Mouse (Mus musculus): ENCODE data around the gene Eln. TPM values are rescaled to one million over a fixed set of nuclear protein-coding genes. Genes with fewer than 3 reads are reported as not detected.
A peak's percentile ranks its signal among the peaks of the same experiment; 100 is the strongest.

The Eln gene
- polyA plus RNA-seq, 1 experiment from 2014 or later, result 92.2 TPM

DNA sequence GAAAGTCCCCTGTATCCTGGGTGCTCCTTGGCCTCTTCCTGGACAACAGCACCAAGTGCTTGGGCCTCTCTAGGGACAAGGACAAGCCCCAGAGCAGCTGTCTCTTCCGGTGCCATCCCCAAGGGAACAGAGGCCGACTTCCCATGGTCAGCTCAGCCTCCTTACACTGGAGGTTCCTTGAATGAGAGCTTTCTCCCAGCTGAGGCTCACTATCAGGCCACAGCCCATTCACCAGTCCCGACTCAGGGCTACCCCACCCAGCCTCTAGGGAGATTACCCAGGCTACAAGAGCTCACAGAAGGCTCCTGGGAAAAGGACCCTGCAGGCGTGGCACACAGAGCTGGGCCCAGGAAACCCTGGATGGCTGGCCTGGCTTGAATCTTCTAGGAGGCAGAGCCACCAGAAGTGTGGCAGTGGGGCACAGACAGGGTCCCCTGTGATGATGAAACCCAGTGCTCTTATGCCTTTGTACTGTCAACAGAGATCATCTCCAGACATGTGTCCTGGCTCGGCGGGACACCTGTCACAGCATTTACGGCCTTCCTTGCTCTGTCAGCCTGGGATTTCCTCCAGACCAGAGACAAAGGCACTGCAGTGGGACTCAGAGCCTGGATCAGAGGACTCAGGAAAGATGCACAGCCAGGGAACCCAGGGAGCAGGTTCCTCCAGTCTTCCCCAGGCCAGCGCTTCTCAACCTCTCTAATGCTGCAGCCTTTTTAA is 68.1 kb downstream of the Eln start:
- Histone ChIP-seq H3K9me3 (no peaks in the 10 kb centered on the region), H3K4me1 (peaks cover 40% of the 10 kb centered on the region), H3K27ac (peak overlapping the region; percentile 26; the same call in 1 of the 2 replicates), H3K36me3 (no peaks in the 10 kb centered on the region), H3K9ac (no peak overlapping the region), H3K4me2 (no peak overlapping the region), H3K27me3 (replicated peaks) (no peaks in the 10 kb centered on the region), H3K4me3 (replicated peaks) (no peak overlapping the region)
- 61% methylated on average over 8 of the region's 8 CpGs for WGBS
- ATAC-seq (ENCODE audit: insufficient read depth, low FRiP score, low read depth), result 0 out of 2 replicates have a peak, but pooled peaks have one; percentile 28

GRCm38 (mm10) chr5:134678031-134678430 is 69.1 kb downstream of the Eln start:
- no peak overlapping the region for H3K4me3 ChIP-seq (replicated peaks)
- no peak overlapping the region for H3K9ac ChIP-seq
- H3K4me1 ChIP-seq, result peaks cover 40% of the 10 kb centered on the region
- ATAC-seq (ENCODE audit: insufficient read depth, low FRiP score, low read depth), result no peak
- H3K4me2 ChIP-seq, result no peak overlapping the region
- H3K36me3 ChIP-seq, result no peaks in the 10 kb centered on the region
- no peaks in the 10 kb centered on the region for H3K9me3 ChIP-seq
- 74% methylated on average over 3 of the region's 3 CpGs for WGBS
- no peak overlapping the region for H3K27ac ChIP-seq
- H3K27me3 ChIP-seq (replicated peaks), result no peaks in the 10 kb centered on the region

GRCm38 (mm10) chr5:134677491-134677890 is 69.6 kb downstream of the Eln start:
- Histone ChIP-seq H3K4me2 (0 out of 2 replicates have a peak overlapping the region, but pooled peaks have one; percentile 53), H3K9me3 (no peaks in the 10 kb centered on the region), H3K27ac (peak overlapping the region; percentile 74; the same call in 1 of the 2 replicates), H3K4me1 (peaks cover 40% of the 10 kb centered on the region), H3K27me3 (replicated peaks) (no peaks in the 10 kb centered on the region), H3K9ac (no peak overlapping the region), H3K36me3 (no peaks in the 10 kb centered on the region), H3K4me3 (replicated peaks) (no peak overlapping the region)
- WGBS, result 86% methylated on average over 5 of the region's 5 CpGs
- no peak for ATAC-seq (ENCODE audit: insufficient read depth, low FRiP score, low read depth)

DNA sequence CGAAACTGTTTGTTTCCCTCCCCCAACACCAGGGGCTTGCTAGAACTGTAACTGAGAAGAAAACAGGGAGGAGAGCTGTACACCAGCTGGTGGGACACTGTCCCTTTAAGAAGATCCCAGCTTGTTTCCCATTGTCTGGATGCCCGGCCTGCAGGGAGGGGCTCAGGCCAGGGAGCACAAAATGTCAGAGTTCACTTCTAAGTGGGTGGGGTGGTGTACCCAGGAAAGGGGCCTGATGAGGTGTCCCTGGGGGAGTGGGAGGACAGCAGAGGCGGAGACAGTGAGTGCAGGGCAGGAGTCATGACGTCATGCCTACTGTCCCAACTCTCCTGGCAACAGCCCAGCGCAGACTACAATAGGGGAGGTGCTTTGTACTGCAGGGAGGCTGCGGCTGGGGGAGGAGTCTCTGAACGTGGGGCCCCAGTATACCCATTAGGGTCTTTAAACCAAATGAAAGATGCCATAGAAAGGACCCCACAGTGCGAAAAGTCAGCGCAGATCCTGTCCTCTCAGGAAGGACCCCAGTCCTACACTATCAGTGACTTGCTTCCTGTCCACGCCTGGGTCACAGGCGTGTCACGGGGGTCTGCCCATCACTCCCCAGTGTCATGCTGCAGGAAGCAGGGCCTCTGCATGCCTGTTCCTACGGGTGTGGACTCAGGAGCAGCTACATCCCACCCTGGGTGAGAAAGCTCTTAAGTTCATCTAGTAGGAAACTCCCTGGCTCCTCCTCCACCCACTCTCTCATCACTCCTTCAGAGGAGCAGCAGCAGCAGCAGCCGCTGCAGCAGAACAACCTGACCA is 71.0 kb downstream of the Eln start:
- no peaks in the 10 kb centered on the region for H3K36me3 ChIP-seq
- peaks cover 40% of the 10 kb centered on the region for H3K4me1 ChIP-seq
- H3K4me3 ChIP-seq (replicated peaks), result peak overlapping the region; percentile 28
- H3K27me3 ChIP-seq (replicated peaks), result no peaks in the 10 kb centered on the region
- H3K4me2 ChIP-seq, result peak overlapping the region; percentile 53
- ATAC-seq (ENCODE audit: insufficient read depth, low FRiP score, low read depth), result peak; percentile 81
- WGBS, result 4% methylated on average over 14 of the region's 14 CpGs
- no peaks in the 10 kb centered on the region for H3K9me3 ChIP-seq
- H3K9ac ChIP-seq, result no peak overlapping the region; the same call in 1 of the 2 replicates
- H3K27ac ChIP-seq, result peak overlapping the region; percentile 74

DNA sequence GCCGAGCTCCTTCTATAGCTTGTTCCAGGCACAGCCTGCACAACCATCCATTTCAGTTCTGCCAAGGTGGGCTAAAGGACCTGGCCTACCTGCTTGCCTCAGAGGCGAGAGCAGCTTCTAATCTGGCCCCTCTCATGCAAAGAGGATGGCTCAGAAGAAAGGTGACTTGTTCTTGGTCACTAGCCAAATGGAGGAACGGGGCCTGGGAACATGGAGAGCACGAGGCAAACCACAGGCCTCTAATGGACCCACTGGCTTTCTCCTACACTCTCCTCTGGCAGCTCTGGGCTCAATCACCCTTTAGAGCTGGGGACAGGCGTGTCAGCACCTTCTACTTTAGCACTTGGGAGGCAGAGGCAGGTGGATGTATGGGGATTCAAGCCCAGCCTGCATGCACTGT is 72.1 kb downstream of the Eln start:
- H3K9me3 ChIP-seq, result no peaks in the 10 kb centered on the region
- H3K27ac ChIP-seq, result no peak overlapping the region
- ATAC-seq (ENCODE audit: insufficient read depth, low FRiP score, low read depth), result no peak
- peaks cover 32% of the 10 kb centered on the region for H3K4me1 ChIP-seq
- H3K4me2 ChIP-seq, result no peak overlapping the region
- H3K9ac ChIP-seq, result no peak overlapping the region
- no peaks in the 10 kb centered on the region for H3K36me3 ChIP-seq
- H3K27me3 ChIP-seq (replicated peaks), result no peaks in the 10 kb centered on the region
- 66% methylated on average over 5 of the region's 5 CpGs for WGBS
- no peak overlapping the region for H3K4me3 ChIP-seq (replicated peaks)

DNA sequence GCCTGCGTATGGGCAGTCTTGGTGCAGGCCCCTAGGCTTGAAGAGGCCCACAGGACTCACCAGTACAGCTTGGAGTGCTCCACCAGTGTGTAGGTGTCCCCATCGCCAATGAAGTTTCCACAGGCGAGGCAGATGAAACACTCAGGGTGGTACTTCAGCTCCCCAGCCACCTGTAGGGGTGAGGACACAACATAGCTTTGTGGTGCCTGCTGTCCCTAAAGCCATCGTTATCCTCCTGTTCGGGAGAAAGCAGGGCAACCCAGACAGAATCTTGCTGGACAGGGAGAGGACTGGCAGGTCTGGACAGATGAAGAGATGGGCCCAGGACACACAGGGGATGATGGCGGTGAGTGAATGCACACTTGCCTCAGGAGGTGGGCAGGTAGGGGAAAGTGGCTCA is 74.5 kb downstream of the Eln start:
- no peak overlapping the region for H3K27ac ChIP-seq
- WGBS, result 93% methylated on average over 6 of the region's 6 CpGs
- H3K36me3 ChIP-seq, result no peaks in the 10 kb centered on the region
- no peak overlapping the region for H3K4me3 ChIP-seq (replicated peaks)
- H3K9me3 ChIP-seq, result no peaks in the 10 kb centered on the region
- H3K9ac ChIP-seq, result no peak overlapping the region
- H3K4me2 ChIP-seq, result no peak overlapping the region
- peaks cover 19% of the 10 kb centered on the region for H3K4me1 ChIP-seq
- no peaks in the 10 kb centered on the region for H3K27me3 ChIP-seq (replicated peaks)
- no peak for ATAC-seq (ENCODE audit: insufficient read depth, low FRiP score, low read depth)

- H3K27ac ChIP-seq, result no peak overlapping the region
- no peaks in the 10 kb centered on the region for H3K36me3 ChIP-seq
- no peaks in the 10 kb centered on the region for H3K9me3 ChIP-seq
- no peak overlapping the region for H3K4me2 ChIP-seq
- no peak overlapping the region for H3K4me3 ChIP-seq (replicated peaks)
- H3K4me1 ChIP-seq, result peaks cover 18% of the 10 kb centered on the region
- no peak for ATAC-seq (ENCODE audit: insufficient read depth, low FRiP score, low read depth)
- H3K9ac ChIP-seq, result no peak overlapping the region
- 94% methylated on average over 1 of the region's 1 CpGs for WGBS
- H3K27me3 ChIP-seq (replicated peaks), result no peaks in the 10 kb centered on the region
These were observed 75.0 kb downstream of the Eln start for GRCm38 (mm10) chr5:134672198-134672516.

GRCm38 (mm10) chr5:134671335-134672197 is 75.6 kb downstream of the Eln start:
- no peak for ATAC-seq (ENCODE audit: insufficient read depth, low FRiP score, low read depth)
- 75% methylated on average over 17 of the region's 17 CpGs for WGBS
- Histone ChIP-seq H3K9me3 (no peaks in the 10 kb centered on the region), H3K4me3 (replicated peaks) (no peak overlapping the region), H3K27me3 (replicated peaks) (no peaks in the 10 kb centered on the region), H3K4me2 (no peak overlapping the region), H3K4me1 (peaks cover 12% of the 10 kb centered on the region; the same call in 1 of the 2 replicates), H3K36me3 (no peaks in the 10 kb centered on the region), H3K27ac (no peak overlapping the region), H3K9ac (no peak overlapping the region)

DNA sequence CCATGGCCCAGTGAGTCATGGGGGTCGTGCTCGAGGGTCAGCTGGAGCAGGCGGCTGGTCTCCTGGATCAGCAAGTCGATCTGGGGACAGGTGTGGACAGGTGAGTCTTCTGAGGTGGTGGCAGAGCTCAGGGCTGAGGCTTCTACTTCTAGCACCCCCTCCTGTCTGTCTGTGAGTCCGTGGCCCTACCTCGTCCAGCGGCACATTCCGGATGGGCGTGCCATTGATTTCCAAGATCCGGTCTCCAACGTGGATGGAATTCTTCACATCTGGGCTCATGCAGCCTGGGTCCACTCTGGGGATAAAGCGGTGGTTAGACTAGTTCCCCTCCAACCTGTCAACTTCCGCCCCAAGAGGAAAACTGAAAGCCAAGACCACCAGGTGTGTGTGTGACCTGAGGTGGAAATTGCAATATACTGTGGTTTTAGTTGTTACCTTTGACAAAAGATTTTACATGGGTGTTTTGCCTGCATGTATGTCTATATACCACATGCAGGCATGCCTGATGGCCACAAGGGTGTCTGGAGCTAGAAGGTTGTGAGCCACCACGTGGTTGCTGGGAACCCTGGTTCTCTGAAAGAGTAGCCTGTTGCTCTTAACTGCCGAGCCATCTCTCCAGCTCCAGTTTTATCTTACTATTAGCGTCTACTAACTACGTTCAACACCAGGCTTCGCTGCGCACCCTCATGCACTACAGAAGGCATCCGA is 78.0 kb downstream of the Eln start:
- 80% methylated on average over 20 of the region's 20 CpGs for WGBS
- H3K9ac ChIP-seq, result no peak overlapping the region
- no peak overlapping the region for H3K4me2 ChIP-seq
- H3K4me3 ChIP-seq (replicated peaks), result no peak overlapping the region
- H3K4me1 ChIP-seq, result no peaks in the 10 kb centered on the region
- H3K9me3 ChIP-seq, result no peaks in the 10 kb centered on the region
- H3K36me3 ChIP-seq, result peaks cover 7% of the 10 kb centered on the region
- no peak overlapping the region for H3K27ac ChIP-seq
- no peaks in the 10 kb centered on the region for H3K27me3 ChIP-seq (replicated peaks)
- ATAC-seq (ENCODE audit: insufficient read depth, low FRiP score, low read depth), result no peak

DNA sequence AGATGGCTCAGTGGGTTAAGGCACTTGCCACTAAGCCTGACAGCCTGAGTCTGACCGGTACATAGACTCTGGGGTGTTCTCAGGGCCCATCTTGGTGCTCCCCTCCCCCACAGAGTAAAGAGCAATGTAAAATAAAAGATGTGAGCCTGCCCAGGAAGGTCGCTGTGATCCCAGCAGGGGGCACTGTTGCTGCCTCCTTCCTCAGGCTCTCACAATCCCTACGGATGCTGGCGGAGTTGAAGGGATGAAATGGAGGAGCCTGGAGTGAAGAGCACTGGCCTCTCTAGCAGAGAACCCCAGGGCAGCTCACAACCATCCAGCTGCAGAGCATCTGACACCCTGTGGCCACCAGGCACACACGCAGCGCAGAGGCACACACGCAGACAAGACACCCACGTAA is 78.6 kb downstream of the Eln start:
- no peak overlapping the region for H3K27ac ChIP-seq
- H3K9ac ChIP-seq, result no peak overlapping the region
- H3K27me3 ChIP-seq (replicated peaks), result no peaks in the 10 kb centered on the region
- no peak overlapping the region for H3K4me2 ChIP-seq
- H3K4me1 ChIP-seq, result no peaks in the 10 kb centered on the region
- peaks cover 10% of the 10 kb centered on the region for H3K36me3 ChIP-seq
- 43% methylated on average over 8 of the region's 8 CpGs for WGBS
- H3K9me3 ChIP-seq, result no peaks in the 10 kb centered on the region
- 0 out of 2 replicates have a peak, but pooled peaks have one; percentile 14 for ATAC-seq (ENCODE audit: insufficient read depth, low FRiP score, low read depth)
- no peak overlapping the region for H3K4me3 ChIP-seq (replicated peaks)

GRCm38 (mm10) chr5:134656708-134657107 is 90.4 kb downstream of the Eln start:
- Histone ChIP-seq H3K36me3 (peaks cover 3% of the 10 kb centered on the region; the same call in 1 of the 2 replicates), H3K27me3 (replicated peaks) (no peaks in the 10 kb centered on the region), H3K9ac (no peak overlapping the region), H3K4me1 (0 out of 2 replicates have a peak, but pooled peaks cover 5% of the 10 kb centered on the region), H3K4me2 (no peak overlapping the region), H3K27ac (no peak overlapping the region), H3K9me3 (no peaks in the 10 kb centered on the region), H3K4me3 (replicated peaks) (no peak overlapping the region)
- 75% methylated on average over 4 of the region's 4 CpGs for WGBS
- no peak for ATAC-seq (ENCODE audit: insufficient read depth, low FRiP score, low read depth)

Measured in stomach, embryonic 15.5 days (tissue).